Mouse (Mus musculus): ENCODE data around the gene Ncam1. TPM values are rescaled to one million over a fixed set of nuclear protein-coding genes. Genes with fewer than 3 reads are reported as not detected.

Ncam1 gene
- polyA plus RNA-seq, 1 experiment, result 0.64 TPM

- WGBS, result 79% methylated on average over 9 of the region's 9 CpGs
- no peak overlapping the region for H3K4me3 ChIP-seq (ENCODE audit: extremely low read depth, insufficient read depth, insufficient read length)
- H3K27ac ChIP-seq (ENCODE audit: insufficient read depth, low read length), result no peak overlapping the region
- DNase-seq (ENCODE audit: low read depth in 1 of 2, low spot score in 2 of 2), result no peak
- TF ChIP-seq CTCF (IDR thresholded peaks at IDR 0.05; ENCODE audit: extremely low read depth, insufficient read depth, insufficient read length, insufficient replicate concordance) (no peak), POLR2A (IDR thresholded peaks at IDR 0.05; ENCODE audit: low read depth, low read length) (no peak)
- H3K4me1 ChIP-seq (ENCODE audit: control insufficient read depth, insufficient read depth, insufficient read length), result no peaks in the 10 kb centered on the region
- H3K27me3 ChIP-seq (ENCODE audit: control insufficient read depth, insufficient read depth, low read length), result no peaks in the 10 kb centered on the region
- H3K36me3 ChIP-seq (ENCODE audit: control insufficient read depth, insufficient read depth, low read length), result no peaks in the 10 kb centered on the region
These were observed 145.1 kb downstream of the Ncam1 start for GRCm38 (mm10) chr9:49653478-49654245.

- H3K27ac ChIP-seq (ENCODE audit: insufficient read depth, low read length), result no peak overlapping the region
- H3K4me1 ChIP-seq (ENCODE audit: control insufficient read depth, insufficient read depth, insufficient read length), result no peaks in the 10 kb centered on the region
- no peaks in the 10 kb centered on the region for H3K36me3 ChIP-seq (ENCODE audit: control insufficient read depth, insufficient read depth, low read length)
- DNase-seq (ENCODE audit: low read depth in 1 of 2, low spot score in 2 of 2), result no peak
- TF ChIP-seq POLR2A (IDR thresholded peaks at IDR 0.05; ENCODE audit: low read depth, low read length) (no peak), CTCF (IDR thresholded peaks at IDR 0.05; ENCODE audit: extremely low read depth, insufficient read depth, insufficient read length, insufficient replicate concordance) (no peak)
- no peaks in the 10 kb centered on the region for H3K27me3 ChIP-seq (ENCODE audit: control insufficient read depth, insufficient read depth, low read length)
- H3K4me3 ChIP-seq (ENCODE audit: extremely low read depth, insufficient read depth, insufficient read length), result no peak overlapping the region
- 82% methylated on average over 2 of the region's 2 CpGs for WGBS
These were observed 154.4 kb downstream of the Ncam1 start for GRCm38 (mm10) chr9:49644296-49644695.

DNA sequence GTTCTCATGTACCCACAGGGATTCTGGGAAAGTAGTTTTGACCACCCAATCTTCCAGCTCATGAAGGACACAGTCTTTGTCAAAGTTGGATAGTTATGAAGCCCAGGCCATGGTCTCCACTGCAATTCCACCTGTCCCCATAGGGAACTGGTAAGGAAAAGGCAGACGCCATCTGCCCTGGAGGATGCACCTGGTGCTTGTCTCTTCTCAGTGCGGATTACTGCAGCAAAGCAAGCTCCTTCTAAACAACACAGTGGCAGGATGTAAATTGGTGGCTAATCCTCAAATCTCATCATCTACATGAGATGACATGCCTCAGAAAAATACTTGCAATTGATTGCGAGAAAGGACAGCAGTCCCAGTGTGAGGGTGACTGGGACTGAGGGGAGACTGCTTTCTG, 158.0 kb downstream of the Ncam1 start:
- H3K27ac ChIP-seq (ENCODE audit: insufficient read depth, low read length), result no peak overlapping the region
- no peaks in the 10 kb centered on the region for H3K4me1 ChIP-seq (ENCODE audit: control insufficient read depth, insufficient read depth, insufficient read length)
- no peak for DNase-seq (ENCODE audit: low read depth in 1 of 2, low spot score in 2 of 2)
- no peaks in the 10 kb centered on the region for H3K36me3 ChIP-seq (ENCODE audit: control insufficient read depth, insufficient read depth, low read length)
- H3K27me3 ChIP-seq (ENCODE audit: control insufficient read depth, insufficient read depth, low read length), result no peaks in the 10 kb centered on the region
- H3K4me3 ChIP-seq (ENCODE audit: extremely low read depth, insufficient read depth, insufficient read length), result no peak overlapping the region
- TF ChIP-seq POLR2A (IDR thresholded peaks at IDR 0.05; ENCODE audit: low read depth, low read length) (no peak), CTCF (IDR thresholded peaks at IDR 0.05; ENCODE audit: extremely low read depth, insufficient read depth, insufficient read length, insufficient replicate concordance) (no peak)
- 90% methylated on average over 3 of the region's 3 CpGs for WGBS

- WGBS, result 78% methylated on average over 8 of the region's 8 CpGs
These were observed 158.6 kb downstream of the Ncam1 start for GRCm38 (mm10) chr9:49640142-49640541.

DNA sequence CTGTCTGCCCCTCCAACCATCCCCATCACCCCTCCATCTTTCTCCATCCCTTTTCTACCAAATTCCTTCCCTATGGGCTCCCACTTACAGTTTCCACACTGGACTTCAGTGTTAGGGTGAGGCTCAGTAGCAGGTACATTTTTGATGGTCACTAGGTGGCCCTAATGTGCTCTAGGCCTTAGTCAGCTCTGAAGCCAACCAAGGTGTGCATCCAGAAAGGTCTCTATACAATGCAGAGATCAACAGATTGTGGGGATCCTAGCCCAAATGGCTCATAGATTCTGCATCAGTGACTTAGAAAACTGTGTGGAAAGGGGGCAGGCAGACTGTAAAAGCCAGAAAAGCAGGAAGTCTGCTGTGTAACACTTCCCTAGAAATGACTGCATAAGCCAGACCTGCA, 160.8 kb downstream of the Ncam1 start:
- Histone ChIP-seq H3K4me3 (ENCODE audit: extremely low read depth, insufficient read depth, insufficient read length) (no peak overlapping the region), H3K27me3 (ENCODE audit: control insufficient read depth, insufficient read depth, low read length) (no peaks in the 10 kb centered on the region)
- no peak for DNase-seq (ENCODE audit: low read depth in 1 of 2, low spot score in 2 of 2)

More at GRCm38 (mm10) chr9:49640142-49640541, 158.6 kb downstream of the Ncam1 start:
- Histone ChIP-seq H3K4me3 (ENCODE audit: extremely low read depth, insufficient read depth, insufficient read length) (no peak overlapping the region), H3K27me3 (ENCODE audit: control insufficient read depth, insufficient read depth, low read length) (no peaks in the 10 kb centered on the region), H3K27ac (ENCODE audit: insufficient read depth, low read length) (no peak overlapping the region), H3K4me1 (ENCODE audit: control insufficient read depth, insufficient read depth, insufficient read length) (no peaks in the 10 kb centered on the region), H3K36me3 (ENCODE audit: control insufficient read depth, insufficient read depth, low read length) (no peaks in the 10 kb centered on the region)
- DNase-seq (ENCODE audit: low read depth in 1 of 2, low spot score in 2 of 2), result no peak
- no peak for TF ChIP-seq CTCF (IDR thresholded peaks at IDR 0.05; ENCODE audit: extremely low read depth, insufficient read depth, insufficient read length, insufficient replicate concordance)
- no peak for TF ChIP-seq POLR2A (IDR thresholded peaks at IDR 0.05; ENCODE audit: low read depth, low read length)

DNA sequence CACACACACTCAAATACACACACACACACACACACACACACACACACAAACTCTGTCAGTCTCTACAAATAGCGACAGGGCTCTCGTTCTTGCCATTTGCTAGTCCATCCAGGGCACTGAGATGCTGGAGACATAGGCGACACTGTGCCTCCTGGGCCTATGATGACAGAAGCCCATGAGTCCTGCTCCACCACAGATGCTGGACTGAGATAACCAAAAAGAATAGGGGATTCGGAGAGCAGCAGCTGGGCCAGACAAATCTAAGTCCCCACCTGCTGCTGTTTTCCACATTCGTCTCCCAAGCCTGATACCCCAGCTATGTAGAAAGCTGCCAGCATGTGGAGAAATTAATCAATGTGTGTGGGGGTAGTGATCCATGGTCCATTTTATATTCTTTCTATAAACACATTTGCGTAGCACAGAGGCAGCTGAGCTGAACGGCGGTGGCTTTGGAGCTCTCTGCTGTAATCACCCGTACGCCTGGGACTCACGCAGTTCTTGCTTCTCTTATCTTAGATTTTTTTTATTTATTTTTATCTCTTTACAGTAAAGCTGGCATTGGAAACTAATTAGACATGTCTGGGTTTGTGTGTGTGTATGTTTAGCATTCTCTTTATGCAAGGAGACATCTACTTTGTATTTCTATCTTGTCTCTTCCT, 162.9 kb downstream of the Ncam1 start:
- no peak overlapping the region for H3K27ac ChIP-seq (ENCODE audit: insufficient read depth, low read length)
- no peaks in the 10 kb centered on the region for H3K4me1 ChIP-seq (ENCODE audit: control insufficient read depth, insufficient read depth, insufficient read length)
- no peak overlapping the region for H3K4me3 ChIP-seq (ENCODE audit: extremely low read depth, insufficient read depth, insufficient read length)
- H3K27me3 ChIP-seq (ENCODE audit: control insufficient read depth, insufficient read depth, low read length), result no peaks in the 10 kb centered on the region
- DNase-seq (ENCODE audit: low read depth in 1 of 2, low spot score in 2 of 2), result no peak
- TF ChIP-seq CTCF (IDR thresholded peaks at IDR 0.05; ENCODE audit: extremely low read depth, insufficient read depth, insufficient read length, insufficient replicate concordance) (no peak), POLR2A (IDR thresholded peaks at IDR 0.05; ENCODE audit: low read depth, low read length) (no peak)
- 87% methylated on average over 11 of the region's 11 CpGs for WGBS
- H3K36me3 ChIP-seq (ENCODE audit: control insufficient read depth, insufficient read depth, low read length), result no peaks in the 10 kb centered on the region

More for the DNA sequence above, 160.8 kb downstream of the Ncam1 start:
- Histone ChIP-seq H3K27ac (ENCODE audit: insufficient read depth, low read length) (no peak overlapping the region), H3K4me1 (ENCODE audit: control insufficient read depth, insufficient read depth, insufficient read length) (no peaks in the 10 kb centered on the region), H3K36me3 (ENCODE audit: control insufficient read depth, insufficient read depth, low read length) (no peaks in the 10 kb centered on the region)
- TF ChIP-seq CTCF (IDR thresholded peaks at IDR 0.05; ENCODE audit: extremely low read depth, insufficient read depth, insufficient read length, insufficient replicate concordance) (no peak), POLR2A (IDR thresholded peaks at IDR 0.05; ENCODE audit: low read depth, low read length) (no peak)

DNA sequence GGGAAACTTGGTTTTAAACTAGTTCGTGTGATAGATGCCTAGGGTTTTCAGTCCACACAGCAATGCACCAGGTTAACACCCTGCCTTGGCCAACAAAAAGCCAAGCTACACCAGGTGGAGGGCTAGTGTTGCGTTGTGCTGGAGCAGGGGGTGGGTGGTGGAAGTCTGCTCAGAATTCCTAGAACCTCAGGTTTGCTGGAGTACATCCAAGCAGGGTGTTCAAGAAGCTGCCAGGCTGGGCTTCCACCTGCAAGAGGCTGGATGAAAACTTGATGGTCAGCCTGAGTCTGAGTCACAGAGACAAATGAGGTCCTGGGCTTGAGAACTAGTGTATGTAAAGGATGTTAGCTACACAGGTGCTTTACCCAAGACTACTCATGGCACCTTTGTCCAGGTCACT, 166.1 kb downstream of the Ncam1 start:
- H3K4me1 ChIP-seq (ENCODE audit: control insufficient read depth, insufficient read depth, insufficient read length), result no peaks in the 10 kb centered on the region
- no peak overlapping the region for H3K4me3 ChIP-seq (ENCODE audit: extremely low read depth, insufficient read depth, insufficient read length)
- no peak for DNase-seq (ENCODE audit: low read depth in 1 of 2, low spot score in 2 of 2)
- no peak overlapping the region for H3K27ac ChIP-seq (ENCODE audit: insufficient read depth, low read length)
- 86% methylated on average over 2 of the region's 2 CpGs for WGBS
- no peaks in the 10 kb centered on the region for H3K36me3 ChIP-seq (ENCODE audit: control insufficient read depth, insufficient read depth, low read length)
- no peaks in the 10 kb centered on the region for H3K27me3 ChIP-seq (ENCODE audit: control insufficient read depth, insufficient read depth, low read length)
- TF ChIP-seq CTCF (IDR thresholded peaks at IDR 0.05; ENCODE audit: extremely low read depth, insufficient read depth, insufficient read length, insufficient replicate concordance) (no peak), POLR2A (IDR thresholded peaks at IDR 0.05; ENCODE audit: low read depth, low read length) (no peak)

All from spleen, adult 2 months (tissue).